Mouse (Mus musculus): ENCODE results near the gene Ubr3. TPM values are rescaled to one million over a fixed set of nuclear protein-coding genes. Genes with fewer than 3 reads are reported as not detected.

Gene Ubr3
- polyA plus RNA-seq, 1 experiment, result 19.1 TPM

GRCm38 (mm10) chr2:70034895-70035294, 137.8 kb downstream of the Ubr3 start:
- DNase-seq (ENCODE audit: low read depth), result no peak

GRCm38 (mm10) chr2:70035358-70035757, 138.3 kb downstream of the Ubr3 start:
- DNase-seq (ENCODE audit: low read depth), result no peak

- no peak for DNase-seq (ENCODE audit: low read depth)
These were observed 140.2 kb downstream of the Ubr3 start for GRCm38 (mm10) chr2:70037221-70037620.

- DNase-seq (ENCODE audit: low read depth), result no peak
These were observed 141.7 kb downstream of the Ubr3 start, which contains the start of gene Myo3b for GRCm38 (mm10) chr2:70038752-70039151. Myo3b (plus strand) TSS chr2:70039126.

GRCm38 (mm10) chr2:70044466-70044865, 147.4 kb downstream of the Ubr3 start:
- no peak for DNase-seq (ENCODE audit: low read depth)

- no peak for DNase-seq (ENCODE audit: low read depth)
These were observed 150.8 kb downstream of the Ubr3 start for GRCm38 (mm10) chr2:70047868-70048267.

GRCm38 (mm10) chr2:70053803-70054202, 156.8 kb downstream of the Ubr3 start:
- DNase-seq (ENCODE audit: low read depth), result no peak

GRCm38 (mm10) chr2:70058201-70058600, 161.2 kb downstream of the Ubr3 start:
- DNase-seq (ENCODE audit: low read depth), result no peak

- DNase-seq (ENCODE audit: low read depth), result no peak
These were observed 163.6 kb downstream of the Ubr3 start for GRCm38 (mm10) chr2:70060359-70061345.

- no peak for DNase-seq (ENCODE audit: low read depth)
These were observed 168.1 kb downstream of the Ubr3 start for GRCm38 (mm10) chr2:70065116-70065515.

GRCm38 (mm10) chr2:70065729-70066300, 168.8 kb downstream of the Ubr3 start:
- no peak for DNase-seq (ENCODE audit: low read depth)

- no peak for DNase-seq (ENCODE audit: low read depth)
These were observed 169.4 kb downstream of the Ubr3 start for GRCm38 (mm10) chr2:70066338-70067022.

- no peak for DNase-seq (ENCODE audit: low read depth)
These were observed 172.8 kb downstream of the Ubr3 start for GRCm38 (mm10) chr2:70069861-70070260.

Other genes with a start within 250 kb of the Ubr3 start
- 0.04 and 0.31 TPM in 2 replicates for gene Klhl41, start 227.1 kb upstream of the Ubr3 start, polyA plus RNA-seq (2012; rRNA removed)
- 5.4 and 6.2 TPM in 2 replicates for gene Fastkd1, start 183.7 kb upstream of the Ubr3 start, polyA plus RNA-seq (2012; rRNA removed)
- 2.9 and 3.4 TPM in 2 replicates for gene Ppig, start 174.7 kb upstream of the Ubr3 start, polyA plus RNA-seq (2012; rRNA removed)
- gene Ccdc173, start 107.7 kb upstream of the Ubr3 start, polyA plus RNA-seq (2012; rRNA removed), result 0.51 TPM in 2 replicates
- 34.5 and 47.7 TPM in 2 replicates for gene Phospho2, start 107.6 kb upstream of the Ubr3 start, polyA plus RNA-seq (2012; rRNA removed)
- gene Klhl23, start 75.3 kb upstream of the Ubr3 start, polyA plus RNA-seq (2012; rRNA removed), result 11.0 and 11.8 TPM in 2 replicates
- gene Ssb, start 35.7 kb upstream of the Ubr3 start, polyA plus RNA-seq (2012; rRNA removed), result 5.3 and 7.5 TPM in 2 replicates
- 3.0 and 4.1 TPM in 2 replicates for gene Mettl5, start 11.6 kb upstream of the Ubr3 start, polyA plus RNA-seq (2012; rRNA removed)
- gene Myo3b, start 141.9 kb downstream of the Ubr3 start, polyA plus RNA-seq (2012; rRNA removed), result 24.4 and 30.5 TPM in 2 replicates